Mouse (Mus musculus): ENCODE measurements around the gene Rgs3.
A peak's percentile ranks its signal among the peaks of the same experiment; 100 is the strongest.

The Rgs3 gene

GRCm38 (mm10) chr4:62653922-62654661 lies 94.4 kb downstream of the Rgs3 start:
- no peak for DNase-seq (ENCODE audit: low spot score)

GRCm38 (mm10) chr4:62659264-62659663 lies 99.6 kb downstream of the Rgs3 start:
- DNase-seq (ENCODE audit: low spot score) = peak; percentile 61

GRCm38 (mm10) chr4:62659861-62660553 lies 100.4 kb downstream of the Rgs3 start:
- no peak for DNase-seq (ENCODE audit: low spot score)

- DNase-seq (ENCODE audit: low spot score) = no peak
Measured at GRCm38 (mm10) chr4:62660554-62660864, 100.9 kb downstream of the Rgs3 start.

- DNase-seq (ENCODE audit: low spot score) = peak; percentile 34
Measured at GRCm38 (mm10) chr4:62661311-62661849, 101.7 kb downstream of the Rgs3 start.

GRCm38 (mm10) chr4:62663348-62663747 lies 103.7 kb downstream of the Rgs3 start:
- peak; percentile 45 for DNase-seq (ENCODE audit: low spot score)

GRCm38 (mm10) chr4:62665842-62666241 lies 106.2 kb downstream of the Rgs3 start:
- no peak for DNase-seq (ENCODE audit: low spot score)

- no peak for DNase-seq (ENCODE audit: low spot score)
Measured at GRCm38 (mm10) chr4:62668666-62669065, 109.0 kb downstream of the Rgs3 start.

- no peak for DNase-seq (ENCODE audit: low spot score)
Measured at GRCm38 (mm10) chr4:62669094-62670071, 109.7 kb downstream of the Rgs3 start.

- DNase-seq (ENCODE audit: low spot score) = no peak
Measured at GRCm38 (mm10) chr4:62673531-62674030, 113.9 kb downstream of the Rgs3 start.

GRCm38 (mm10) chr4:62674031-62674995 lies 114.7 kb downstream of the Rgs3 start:
- DNase-seq (ENCODE audit: low spot score) = no peak

- no peak for DNase-seq (ENCODE audit: low spot score)
Measured at GRCm38 (mm10) chr4:62675394-62675793, 115.7 kb downstream of the Rgs3 start.

- DNase-seq (ENCODE audit: low spot score) = no peak
Measured at GRCm38 (mm10) chr4:62677047-62677737, 117.5 kb downstream of the Rgs3 start.

- DNase-seq (ENCODE audit: low spot score) = no peak
Measured at GRCm38 (mm10) chr4:62679157-62679556, 119.5 kb downstream of the Rgs3 start.

GRCm38 (mm10) chr4:62681467-62681866 lies 121.8 kb downstream of the Rgs3 start:
- DNase-seq (ENCODE audit: low spot score) = no peak

GRCm38 (mm10) chr4:62682371-62682770 lies 122.7 kb downstream of the Rgs3 start:
- no peak for DNase-seq (ENCODE audit: low spot score)

- DNase-seq (ENCODE audit: low spot score) = no peak
Measured at GRCm38 (mm10) chr4:62683148-62683547, 123.5 kb downstream of the Rgs3 start.

- DNase-seq (ENCODE audit: low spot score) = no peak
Measured at GRCm38 (mm10) chr4:62684351-62684750, 124.7 kb downstream of the Rgs3 start.

- no peak for DNase-seq (ENCODE audit: low spot score)
Measured at GRCm38 (mm10) chr4:62685268-62685667, 125.6 kb downstream of the Rgs3 start.

- DNase-seq (ENCODE audit: low spot score) = no peak
Measured at GRCm38 (mm10) chr4:62686769-62687168, 127.1 kb downstream of the Rgs3 start.
